Mouse (Mus musculus) spleen, adult 2 months (tissue): ENCODE measurements around the gene Rai14.

Source experiments
- CTCF ChIP-seq: fragments of 200-500 bp; IDR thresholded peaks from 2 replicates; pipeline ENCODE4 v1.5.1; 2011; ENCODE audit warnings: mild to moderate bottlenecking, inconsistent platforms; ENCODE audit not compliant: insufficient read depth, insufficient read length, insufficient replicate concordance; ENCODE audit errors: extremely low read depth
- POLR2A ChIP-seq: fragments of 200-500 bp; IDR thresholded peaks from 2 replicates; pipeline ENCODE4 v1.6.1; 2011; ENCODE audit warnings: low read depth, low read length, inconsistent platforms

- TF ChIP-seq POLR2A (no peak), CTCF (no peak)
These were observed 98.4 kb downstream of the Rai14 start for GRCm38 (mm10) chr15:10616001-10616400.
